Mouse (Mus musculus) testis, adult 2 months (tissue): ENCODE measurements at regions not wholly inside any gene's neighbourhood (a gene's known extent, or its start where the extent isn't known, plus 50 kb on each side); places are given as distances from the start of the nearest gene placed in this dataset.

Experiments
- CTCF ChIP-seq: fragments of 200-500 bp; IDR thresholded peaks from 2 replicates; pipeline ENCODE4 v1.5.1; 2012; ENCODE audit warnings: low read depth, mild to moderate bottlenecking, inconsistent platforms, low read length, moderate library complexity; ENCODE audit not compliant: control insufficient read depth, insufficient read depth, insufficient replicate concordance
- POLR2A ChIP-seq: fragments of 200-500 bp; IDR thresholded peaks from 2 replicates; pipeline ENCODE4 v1.6.1; 2012; ENCODE audit warnings: low read depth, mild to moderate bottlenecking, inconsistent platforms, low read length, moderate library complexity; ENCODE audit not compliant: control insufficient read depth

- no peak for TF ChIP-seq CTCF
- no peak for TF ChIP-seq POLR2A
Observed at GRCm38 (mm10) chr11:17807851-17808250, 145.8 kb downstream of the Etaa1 start.
